Mouse (Mus musculus) heart, adult 2 months (tissue): ENCODE measurements at regions not wholly inside any gene's neighbourhood (a gene's known extent, or its start where the extent isn't known, plus 50 kb on each side); places are given as distances from the start of the nearest gene placed in this dataset.

ENCODE experiments used
- DNase-seq, 2 experiments: peaks; one replicate each; pipeline ENCODE4 v3.0.0; 2021
- H3K27ac ChIP-seq: fragments of 200-600 bp; 2 replicates; pipeline ENCODE4 v1.8.1; 2022
- H3K27me3 ChIP-seq: fragments of 200-500 bp; 2 replicates; pipeline ENCODE4 v1.6.1; 2012; ENCODE audit warnings: mild to moderate bottlenecking, low read length, inconsistent platforms, mixed read lengths; ENCODE audit not compliant: control insufficient read depth, insufficient read depth
- H3K36me3 ChIP-seq: fragments of 200-500 bp; 2 replicates; pipeline ENCODE4 v1.6.1; 2012; ENCODE audit warnings: low read length, inconsistent platforms; ENCODE audit not compliant: control insufficient read depth, insufficient read depth
- H3K4me1 ChIP-seq: fragments of 200-500 bp; 2 replicates; pipeline ENCODE4 v1.6.1; 2011; ENCODE audit warnings: low read length; ENCODE audit not compliant: control insufficient read depth, insufficient read depth
- H3K4me3 ChIP-seq: fragments of 200-600 bp; 2 replicates; pipeline ENCODE4 v1.8.1; 2022
- H3K79me2 ChIP-seq: fragments of 200-500 bp; replicated peaks from 2 replicates; pipeline ENCODE4 v1.6.1; 2012; ENCODE audit warnings: mild to moderate bottlenecking, inconsistent platforms, low read length, moderate library complexity, mixed read lengths; ENCODE audit not compliant: control insufficient read depth, insufficient read depth
- H3K9ac ChIP-seq: fragments of 200-500 bp; 2 replicates; pipeline ENCODE4 v1.6.1; 2012; ENCODE audit warnings: low read depth, mild to moderate bottlenecking, control low read depth, inconsistent platforms, low read length, mixed read lengths
- CTCF ChIP-seq: fragments of 200-600 bp; IDR thresholded peaks from 2 replicates; pipeline ENCODE4 v1.8.1; 2022; ENCODE audit warnings: antibody characterized with exemption, mild to moderate bottlenecking, moderate library complexity
- EP300 ChIP-seq: fragments of 200-500 bp; IDR thresholded peaks from 2 replicates; pipeline ENCODE4 v1.6.1; 2011; ENCODE audit warnings: low read depth, low read length, control low read depth; ENCODE audit not compliant: insufficient read depth
- POLR2A ChIP-seq: fragments of 200-500 bp; IDR thresholded peaks from 2 replicates; pipeline ENCODE4 v1.6.1; 2011; ENCODE audit warnings: mild to moderate bottlenecking, low read depth, low read length, control low read depth; ENCODE audit not compliant: insufficient read depth
- WGBS: fragments of 180-500 bp; shearing (Covaris S2); methylation state at CpG from one replicate; pipeline ENCODE4 v1.1.7; 2018; 5-methylcytosine and 5-hydroxymethylcytosine counted together
- intact Hi-C: fragments of 180-260 bp; cut with DNase I; formaldehyde crosslinking; loops from one replicate; pipeline ENCODE4 v1.15.1; 2025

- intact Hi-C loops: no loop called here
- Histone ChIP-seq H3K4me3 (no peak overlapping the region), H3K9ac (no peak overlapping the region), H3K4me1 (no peaks in the 10 kb centered on the region), H3K27me3 (no peaks in the 10 kb centered on the region), H3K79me2 (no peaks in the 10 kb centered on the region), H3K36me3 (no peaks in the 10 kb centered on the region), H3K27ac (no peak overlapping the region)
- no peak for DNase-seq
- TF ChIP-seq EP300: no peak
- TF ChIP-seq CTCF: no peak
- TF ChIP-seq POLR2A: no peak
- 85% methylated on average over 8 of the region's 8 CpGs for WGBS
Observed at GRCm38 (mm10) chr9:31563541-31563940, 99.3 kb upstream of the Tmem45b start.

- DNase-seq: no peak
- Histone ChIP-seq H3K4me3 (no peak overlapping the region), H3K79me2 (no peaks in the 10 kb centered on the region), H3K27ac (no peak overlapping the region), H3K4me1 (no peaks in the 10 kb centered on the region), H3K9ac (no peak overlapping the region), H3K27me3 (no peaks in the 10 kb centered on the region), H3K36me3 (no peaks in the 10 kb centered on the region)
- TF ChIP-seq CTCF (no peak), EP300 (no peak), POLR2A (no peak)
- intact Hi-C loops: no loop called here
- WGBS: 74% methylated on average over 3 of the region's 3 CpGs
Observed at GRCm38 (mm10) chr9:31560226-31560556, 95.9 kb upstream of the Tmem45b start.

- peak; percentile 56 to 61 for DNase-seq
- peak; percentile 50; the same call in 1 of the 2 replicates for TF ChIP-seq EP300
- no peak for TF ChIP-seq POLR2A
- peak; percentile 98 for TF ChIP-seq CTCF
- intact Hi-C loops: loop anchor here (1.0 to 5.0 kb wide), 2 partner anchors 367 to 598 kb away; no protein-coding TSS in a partner anchor
- H3K27me3 ChIP-seq: no peaks in the 10 kb centered on the region
- H3K36me3 ChIP-seq: no peaks in the 10 kb centered on the region
- no peak overlapping the region for H3K4me3 ChIP-seq
- no peaks in the 10 kb centered on the region for H3K79me2 ChIP-seq
- WGBS: 28% methylated on average over 18 of the region's 18 CpGs
- H3K27ac ChIP-seq: no peak overlapping the region
- H3K9ac ChIP-seq: no peak overlapping the region
- H3K4me1 ChIP-seq: no peaks in the 10 kb centered on the region
Observed at GRCm38 (mm10) chr9:31559506-31560225, 95.4 kb upstream of the Tmem45b start.

- DNase-seq: no peak
- Histone ChIP-seq H3K79me2 (no peaks in the 10 kb centered on the region), H3K27me3 (no peaks in the 10 kb centered on the region), H3K4me1 (no peaks in the 10 kb centered on the region), H3K36me3 (no peaks in the 10 kb centered on the region), H3K9ac (no peak overlapping the region), H3K27ac (no peak overlapping the region), H3K4me3 (no peak overlapping the region)
- intact Hi-C loops: loop anchor here (10.0 kb wide), 1 partner anchor 139 kb away; no protein-coding TSS in a partner anchor
- 52% methylated on average over 6 of the region's 6 CpGs for WGBS
- TF ChIP-seq POLR2A (no peak), EP300 (no peak), CTCF (no peak)
Observed at GRCm38 (mm10) chr9:31543691-31544052, 79.4 kb upstream of the Tmem45b start.

GRCm38 (mm10) chr9:31542909-31543690, 78.8 kb upstream of the Tmem45b start:
- no peaks in the 10 kb centered on the region for H3K36me3 ChIP-seq
- H3K79me2 ChIP-seq: no peaks in the 10 kb centered on the region
- intact Hi-C loops: loop anchor here (10.0 kb wide), 1 partner anchor 138 kb away; no protein-coding TSS in a partner anchor
- H3K4me3 ChIP-seq: no peak overlapping the region
- H3K27me3 ChIP-seq: no peaks in the 10 kb centered on the region
- H3K4me1 ChIP-seq: no peaks in the 10 kb centered on the region
- WGBS: 9% methylated on average over 13 of the region's 13 CpGs
- no peak overlapping the region for H3K9ac ChIP-seq
- peak; percentile 60 to 78 for DNase-seq
- H3K27ac ChIP-seq: no peak overlapping the region
- TF ChIP-seq CTCF (peak; percentile 94), EP300 (no peak), POLR2A (no peak)

- WGBS: 39% methylated on average over 5 of the region's 5 CpGs
- no peak overlapping the region for H3K9ac ChIP-seq
- H3K4me1 ChIP-seq: no peaks in the 10 kb centered on the region
- TF ChIP-seq POLR2A: no peak
- no peak for TF ChIP-seq EP300
- no peak for TF ChIP-seq CTCF
- intact Hi-C loops: loop anchor here (10.0 kb wide), 1 partner anchor 137 kb away; no protein-coding TSS in a partner anchor
- H3K36me3 ChIP-seq: no peaks in the 10 kb centered on the region
- no peaks in the 10 kb centered on the region for H3K79me2 ChIP-seq
- no peak overlapping the region for H3K4me3 ChIP-seq
- no peak for DNase-seq
- H3K27me3 ChIP-seq: no peaks in the 10 kb centered on the region
- H3K27ac ChIP-seq: no peak overlapping the region
Observed at GRCm38 (mm10) chr9:31541615-31542191, 77.4 kb upstream of the Tmem45b start.
